ENCODE assay signal across 8 mouse cellular contexts in the genomic region with DNA sequence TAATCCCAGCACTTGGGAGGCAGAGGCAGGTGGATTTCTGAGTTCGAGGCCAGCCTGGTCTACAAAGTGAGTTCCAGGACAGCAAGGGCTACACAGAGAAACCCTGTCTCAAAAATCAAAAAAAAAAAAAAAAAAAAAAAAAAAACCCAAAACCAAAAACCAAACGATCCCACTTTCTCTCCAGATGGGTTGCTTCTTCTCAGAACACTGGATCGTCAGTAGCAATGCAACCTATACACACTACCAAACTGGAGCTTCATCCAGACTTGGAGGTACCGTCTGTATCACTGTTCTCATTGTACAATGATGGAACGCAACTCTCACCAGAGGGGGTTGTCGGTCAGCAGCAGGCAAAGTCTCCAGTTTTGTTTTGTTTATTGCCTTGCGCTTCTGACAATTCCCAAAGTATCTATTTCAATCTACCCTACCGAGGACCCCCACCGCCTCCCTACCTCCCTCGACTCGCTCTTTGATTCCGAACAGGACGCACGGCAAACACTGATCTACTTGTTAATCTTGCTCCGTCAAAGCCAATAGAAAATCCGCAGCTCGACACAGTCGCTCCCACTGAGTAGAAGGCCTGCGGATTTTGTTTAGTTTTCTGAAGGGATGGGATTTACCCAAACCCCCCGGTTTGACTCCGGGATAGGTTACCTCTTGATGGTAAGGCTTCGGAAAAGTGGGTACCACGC. TPM values are rescaled to one million over a fixed set of nuclear protein-coding genes. Genes with fewer than 3 reads are reported as not detected.
DNase-seq lines count a peak whose midpoint lies in the region; ATAC-seq and TF ChIP-seq lines count a peak whose summit lies in the region.

No protein-coding gene starts in this region.

- H3K9ac ChIP-seq in midbrain, embryonic 11.5 days (ENCODE audit: low read length), result peak overlapping the region; percentile 90

- no peak for TF ChIP-seq POLR2A in kidney, adult 2 months (IDR thresholded peaks at IDR 0.05; ENCODE audit: low read depth, low read length)
- no peak for TF ChIP-seq POLR2A in bone marrow, adult 2 months (IDR thresholded peaks at IDR 0.05; ENCODE audit: borderline replicate concordance, control insufficient read depth, low read depth, low read length)

- peaks cover 8% of the 10 kb centered on the region; the same call in 1 of the 2 replicates for H3K9me3 ChIP-seq in hindbrain, embryonic 10.5 days
- peaks cover 5% of the 10 kb centered on the region; the same call in 1 of the 2 replicates for H3K9me3 ChIP-seq in midbrain, embryonic 11.5 days (ENCODE audit: control insufficient read depth, low read length)

- H3K27ac ChIP-seq in kidney, adult 2 months (ENCODE audit: insufficient read depth, low read depth, low read length), result no peak overlapping the region; the same call in 1 of the 2 replicates
- peak overlapping the region; percentile 72 for H3K27ac ChIP-seq in bone marrow, adult 2 months (ENCODE audit: control insufficient read depth, insufficient read depth, low read depth, low read length, poor library complexity)
- H3K27ac ChIP-seq in hindbrain, embryonic 10.5 days, result peak overlapping the region; percentile 97
- H3K27ac ChIP-seq in midbrain, embryonic 11.5 days (ENCODE audit: low read depth, low read length), result peak overlapping the region; percentile 79; the same call in 1 of the 2 replicates

- peak; percentile 40 for ATAC-seq in midbrain, embryonic 11.5 days (ENCODE audit: low FRiP score)

- 3% methylated on average over 23 of the region's 23 CpGs for WGBS in kidney, adult 2 months
- WGBS in bone marrow, adult 2 months, result 3% methylated on average over 23 of the region's 23 CpGs
- WGBS in hindbrain, embryonic 10.5 days, result 5% methylated on average over 23 of the region's 23 CpGs
- WGBS in midbrain, embryonic 11.5 days, result 7% methylated on average over 23 of the region's 23 CpGs

- peak overlapping the region; percentile 78 for H3K4me3 ChIP-seq in kidney, adult 2 months (ENCODE audit: insufficient read depth, low read depth, low read length)
- H3K4me3 ChIP-seq in bone marrow, adult 2 months (replicated peaks; ENCODE audit: control insufficient read depth, low read depth, low read length), result peak overlapping the region; percentile 82
- H3K4me3 ChIP-seq in hindbrain, embryonic 10.5 days, result peak overlapping the region; percentile 80
- peak overlapping the region; percentile 57 for H3K4me3 ChIP-seq in midbrain, embryonic 11.5 days (ENCODE audit: low read depth, low read length)

- TF ChIP-seq CTCF in kidney, adult 2 months (conservative IDR thresholded peaks at IDR 0.05; ENCODE audit: insufficient read depth, insufficient read length, low read depth, low read length), result no peak
- TF ChIP-seq CTCF in bone marrow, adult 2 months (IDR thresholded peaks at IDR 0.05; ENCODE audit: control insufficient read depth, insufficient read depth, low read length), result no peak

- no peak for DNase-seq in kidney, adult 2 months
- DNase-seq in kidney, postnatal 36 days, result no peak
- DNase-seq in hindbrain, embryonic 10.5 days (ENCODE audit: low spot score), result no peak
- DNase-seq in midbrain, embryonic 11.5 days (ENCODE audit: low spot score, missing footprints), result no peak
- no peak for DNase-seq in gastrocnemius, adult 8-10 months (ENCODE audit: low spot score in 2 of 2)
- DNase-seq in urinary bladder, postnatal 10 days (ENCODE audit: low spot score), result no peak
- no peak for DNase-seq in spleen, postnatal 14 days (ENCODE audit: low spot score in 2 of 2)

- H3K27me3 ChIP-seq in kidney, adult 2 months (replicated peaks; ENCODE audit: control insufficient read depth, insufficient read depth, low read length), result no peaks in the 10 kb centered on the region
- H3K27me3 ChIP-seq in hindbrain, embryonic 10.5 days (ENCODE audit: insufficient read depth, poor library complexity, severe bottlenecking), result no peaks in the 10 kb centered on the region
- H3K27me3 ChIP-seq in midbrain, embryonic 11.5 days (ENCODE audit: control insufficient read depth, insufficient read depth, low read length), result no peaks in the 10 kb centered on the region

- peak overlapping the region; percentile 47 for H3K4me2 ChIP-seq in midbrain, embryonic 11.5 days

- no peaks in the 10 kb centered on the region; the same call in 1 of the 2 replicates for H3K36me3 ChIP-seq in kidney, adult 2 months (ENCODE audit: control insufficient read depth, insufficient read depth, low read length)
- peaks cover 45% of the 10 kb centered on the region for H3K36me3 ChIP-seq in hindbrain, embryonic 10.5 days
- H3K36me3 ChIP-seq in midbrain, embryonic 11.5 days (ENCODE audit: control insufficient read depth, insufficient read depth, low read length), result peaks cover 14% of the 10 kb centered on the region

- no peaks in the 10 kb centered on the region for H3K4me1 ChIP-seq in kidney, adult 2 months (ENCODE audit: control insufficient read depth, insufficient read depth, low read length)
- H3K4me1 ChIP-seq in bone marrow, adult 2 months (ENCODE audit: control insufficient read depth, insufficient read depth, low read length), result no peaks in the 10 kb centered on the region; the same call in 1 of the 2 replicates
- peaks cover 16% of the 10 kb centered on the region for H3K4me1 ChIP-seq in hindbrain, embryonic 10.5 days (replicated peaks)
- peaks cover 11% of the 10 kb centered on the region for H3K4me1 ChIP-seq in midbrain, embryonic 11.5 days (ENCODE audit: control insufficient read depth, insufficient read depth, low read length)

RNA-seq across cellular contexts. Expression of gene Nudt5, which starts 0.5 kb away (rescaled TPM):
- 9.3 and 13.2 TPM in 2 replicates for polyA plus RNA-seq in kidney, adult 2 months (2012; rRNA removed)
- 24.0 and 36.3 TPM in 2 replicates for polyA plus RNA-seq in bone marrow, adult 2 months (2011; ENCODE audit: insufficient read depth, insufficient read length, low replicate concordance, missing spikeins)
- polyA plus RNA-seq in hindbrain, embryonic 10.5 days (2016; fragmentation: Nextera tagmentation; extraction: Ambion mirVana), result 90.7 and 115 TPM in 2 replicates
- polyA plus RNA-seq in midbrain, embryonic 11.5 days (2014; fragmentation: Nextera tagmentation; extraction: Ambion mirVana), result 89.7 and 95.4 TPM in 2 replicates
- total RNA-seq in gastrocnemius, adult 8-10 months (2022), result 1 to 10 TPM; 2.5 to 3.4 (median 2.9) TPM

RNA-seq across cellular contexts. Expression of gene Cdc123, which starts 0.6 kb away (rescaled TPM):
- 71.5 and 74.7 TPM in 2 replicates for polyA plus RNA-seq in kidney, adult 2 months (2012; rRNA removed)
- polyA plus RNA-seq in bone marrow, adult 2 months (2011; ENCODE audit: insufficient read depth, insufficient read length, low replicate concordance, missing spikeins), result 58.0 and 72.0 TPM in 2 replicates
- 354 and 392 TPM in 2 replicates for polyA plus RNA-seq in hindbrain, embryonic 10.5 days (2016; fragmentation: Nextera tagmentation; extraction: Ambion mirVana)
- polyA plus RNA-seq in midbrain, embryonic 11.5 days (2014; fragmentation: Nextera tagmentation; extraction: Ambion mirVana), result 287 and 341 TPM in 2 replicates
- 10 to 100 TPM; 87.0 to 94.2 (median 90.6) TPM for total RNA-seq in gastrocnemius, adult 8-10 months (2022)

RNA-seq across cellular contexts. Expression of gene Gm13199, which starts 18.4 kb away (rescaled TPM):
- 2.1 TPM in 2 replicates for polyA plus RNA-seq in kidney, adult 2 months (2012; rRNA removed)
- 2.5 and 3.8 TPM in 2 replicates for polyA plus RNA-seq in bone marrow, adult 2 months (2011; ENCODE audit: insufficient read depth, insufficient read length, low replicate concordance, missing spikeins)
- 1.4 and 1.8 TPM in 2 replicates for polyA plus RNA-seq in hindbrain, embryonic 10.5 days (2016; fragmentation: Nextera tagmentation; extraction: Ambion mirVana)
- polyA plus RNA-seq in midbrain, embryonic 11.5 days (2014; fragmentation: Nextera tagmentation; extraction: Ambion mirVana), result 2.2 and 2.5 TPM in 2 replicates
- total RNA-seq in gastrocnemius, adult 8-10 months (2022), result not detected

RNA-seq across cellular contexts. Expression of gene Sec61a2, which starts 50.9 kb away (rescaled TPM):
- 23.3 and 26.7 TPM in 2 replicates for polyA plus RNA-seq in kidney, adult 2 months (2012; rRNA removed)
- 10.1 and 12.4 TPM in 2 replicates for polyA plus RNA-seq in bone marrow, adult 2 months (2011; ENCODE audit: insufficient read depth, insufficient read length, low replicate concordance, missing spikeins)
- polyA plus RNA-seq in hindbrain, embryonic 10.5 days (2016; fragmentation: Nextera tagmentation; extraction: Ambion mirVana), result 76.8 and 87.2 TPM in 2 replicates
- 74.7 and 85.6 TPM in 2 replicates for polyA plus RNA-seq in midbrain, embryonic 11.5 days (2014; fragmentation: Nextera tagmentation; extraction: Ambion mirVana)
- 10 to 100 TPM; 30.9 to 34.1 (median 33.6) TPM for total RNA-seq in gastrocnemius, adult 8-10 months (2022)
